Mouse (Mus musculus) kidney, adult 2 months (tissue): ENCODE measurements around the gene Fgf4.

ENCODE experiments used
- CTCF ChIP-seq: fragments of 200-500 bp; conservative IDR thresholded peaks from 2 replicates; pipeline ENCODE4 v1.5.1; 2011; ENCODE audit warnings: low read depth, mild to moderate bottlenecking, control low read depth, low read length, moderate library complexity, mixed read lengths; ENCODE audit not compliant: insufficient read depth, insufficient read length
- POLR2A ChIP-seq: fragments of 200-500 bp; IDR thresholded peaks from one replicate; pipeline ENCODE4 v1.6.1; 2011; ENCODE audit warnings: low read depth, low read length, control low read depth

- TF ChIP-seq CTCF = no peak
- TF ChIP-seq POLR2A = no peak
Observed at GRCm38 (mm10) chr7:144896294-144897218, 49.4 kb downstream of the Fgf4 start, which contains the start of gene Fgf15.
